Mouse (Mus musculus): ENCODE data around the gene Tle4. TPM values are rescaled to one million over a fixed set of nuclear protein-coding genes. Genes with fewer than 3 reads are reported as not detected.

The Tle4 gene
- total and polyA plus RNA-seq, 3 experiments: 13.2 to 32.7 (median 15.4) TPM

- Histone ChIP-seq H3K27me3 (ENCODE audit: insufficient read depth, low read length) (no peaks in the 10 kb centered on the region), H3K9me3 (replicated peaks) (no peaks in the 10 kb centered on the region), H3K36me3 (replicated peaks) (peaks cover 23% of the 10 kb centered on the region), H3K4me3 (ENCODE audit: low read depth, low read length) (no peak overlapping the region), H3K4me1 (ENCODE audit: insufficient read depth, low read depth, low read length) (no peaks in the 10 kb centered on the region)
- TF ChIP-seq TAL1 (conservative IDR thresholded peaks at IDR 0.05; ENCODE audit: low read depth, low read length) (no peak), GATA2 (IDR thresholded peaks at IDR 0.05; ENCODE audit: borderline replicate concordance, low read depth, low read length) (no peak), CTCF (IDR thresholded peaks at IDR 0.05; ENCODE audit: low read depth, low read length) (no peak), GATA1 (IDR thresholded peaks at IDR 0.05; ENCODE audit: borderline replicate concordance, low read length) (no peak), POLR2AphosphoS5 (IDR thresholded peaks at IDR 0.05; ENCODE audit: insufficient replicate concordance, low read depth, low read length) (no peak)
- DNase-seq (ENCODE audit: low spot score) (no peak), ATAC-seq (ENCODE audit: extremely low read depth, insufficient number of reproducible peaks, low FRiP score, poor library complexity, severe bottlenecking) (no peak)
Observed at GRCm38 (mm10) chr19:14506875-14507670, 90.8 kb downstream of the Tle4 start.

GRCm38 (mm10) chr19:14505885-14506548, 91.8 kb downstream of the Tle4 start:
- H3K4me1 ChIP-seq (ENCODE audit: insufficient read depth, low read depth, low read length): no peaks in the 10 kb centered on the region
- H3K36me3 ChIP-seq (replicated peaks): peaks cover 21% of the 10 kb centered on the region
- no peak overlapping the region for H3K4me3 ChIP-seq (ENCODE audit: low read depth, low read length)
- DNase-seq (ENCODE audit: low spot score) (no peak), ATAC-seq (ENCODE audit: extremely low read depth, insufficient number of reproducible peaks, low FRiP score, poor library complexity, severe bottlenecking) (no peak)
- no peaks in the 10 kb centered on the region for H3K9me3 ChIP-seq (replicated peaks)
- no peaks in the 10 kb centered on the region for H3K27me3 ChIP-seq (ENCODE audit: insufficient read depth, low read length)
- no peak for TF ChIP-seq TAL1 (conservative IDR thresholded peaks at IDR 0.05; ENCODE audit: low read depth, low read length)
- no peak for TF ChIP-seq CTCF (IDR thresholded peaks at IDR 0.05; ENCODE audit: low read depth, low read length)
- TF ChIP-seq POLR2AphosphoS5 (IDR thresholded peaks at IDR 0.05; ENCODE audit: insufficient replicate concordance, low read depth, low read length): no peak
- TF ChIP-seq GATA2 (IDR thresholded peaks at IDR 0.05; ENCODE audit: borderline replicate concordance, low read depth, low read length): no peak

GRCm38 (mm10) chr19:14505401-14505800, 92.5 kb downstream of the Tle4 start:
- no peaks in the 10 kb centered on the region for H3K9me3 ChIP-seq (replicated peaks)
- DNase-seq (ENCODE audit: low spot score) (no peak), ATAC-seq (ENCODE audit: extremely low read depth, insufficient number of reproducible peaks, low FRiP score, poor library complexity, severe bottlenecking) (no peak)
- no peak overlapping the region for H3K4me3 ChIP-seq (ENCODE audit: low read depth, low read length)
- H3K27me3 ChIP-seq (ENCODE audit: insufficient read depth, low read length): no peaks in the 10 kb centered on the region
- TF ChIP-seq TAL1 (conservative IDR thresholded peaks at IDR 0.05; ENCODE audit: low read depth, low read length) (no peak), GATA1 (IDR thresholded peaks at IDR 0.05; ENCODE audit: borderline replicate concordance, low read length) (no peak), POLR2AphosphoS5 (IDR thresholded peaks at IDR 0.05; ENCODE audit: insufficient replicate concordance, low read depth, low read length) (no peak), GATA2 (IDR thresholded peaks at IDR 0.05; ENCODE audit: borderline replicate concordance, low read depth, low read length) (no peak), CTCF (IDR thresholded peaks at IDR 0.05; ENCODE audit: low read depth, low read length) (no peak)
- H3K36me3 ChIP-seq (replicated peaks): peaks cover 21% of the 10 kb centered on the region
- no peaks in the 10 kb centered on the region for H3K4me1 ChIP-seq (ENCODE audit: insufficient read depth, low read depth, low read length)

GRCm38 (mm10) chr19:14503862-14504261, 94.0 kb downstream of the Tle4 start:
- no peaks in the 10 kb centered on the region for H3K4me1 ChIP-seq (ENCODE audit: insufficient read depth, low read depth, low read length)
- no peaks in the 10 kb centered on the region for H3K9me3 ChIP-seq (replicated peaks)
- H3K4me3 ChIP-seq (ENCODE audit: low read depth, low read length): no peak overlapping the region
- ATAC-seq (ENCODE audit: extremely low read depth, insufficient number of reproducible peaks, low FRiP score, poor library complexity, severe bottlenecking) (no peak), DNase-seq (ENCODE audit: low spot score) (no peak)
- H3K27me3 ChIP-seq (ENCODE audit: insufficient read depth, low read length): no peaks in the 10 kb centered on the region
- TF ChIP-seq CTCF (IDR thresholded peaks at IDR 0.05; ENCODE audit: low read depth, low read length): no peak
- no peak for TF ChIP-seq TAL1 (conservative IDR thresholded peaks at IDR 0.05; ENCODE audit: low read depth, low read length)
- TF ChIP-seq GATA1 (IDR thresholded peaks at IDR 0.05; ENCODE audit: borderline replicate concordance, low read length): no peak
- TF ChIP-seq GATA2 (IDR thresholded peaks at IDR 0.05; ENCODE audit: borderline replicate concordance, low read depth, low read length): no peak
- peaks cover 24% of the 10 kb centered on the region for H3K36me3 ChIP-seq (replicated peaks)

GRCm38 (mm10) chr19:14502234-14502633, 95.6 kb downstream of the Tle4 start:
- H3K4me1 ChIP-seq (ENCODE audit: insufficient read depth, low read depth, low read length): no peaks in the 10 kb centered on the region
- peaks cover 21% of the 10 kb centered on the region for H3K36me3 ChIP-seq (replicated peaks)
- DNase-seq (ENCODE audit: low spot score) (no peak), ATAC-seq (ENCODE audit: extremely low read depth, insufficient number of reproducible peaks, low FRiP score, poor library complexity, severe bottlenecking) (no peak)
- H3K27me3 ChIP-seq (ENCODE audit: insufficient read depth, low read length): no peaks in the 10 kb centered on the region
- TF ChIP-seq POLR2AphosphoS5 (IDR thresholded peaks at IDR 0.05; ENCODE audit: insufficient replicate concordance, low read depth, low read length): no peak
- no peak for TF ChIP-seq GATA2 (IDR thresholded peaks at IDR 0.05; ENCODE audit: borderline replicate concordance, low read depth, low read length)
- TF ChIP-seq CTCF (IDR thresholded peaks at IDR 0.05; ENCODE audit: low read depth, low read length): no peak
- TF ChIP-seq GATA1 (IDR thresholded peaks at IDR 0.05; ENCODE audit: borderline replicate concordance, low read length): no peak
- H3K9me3 ChIP-seq (replicated peaks): no peaks in the 10 kb centered on the region
- H3K4me3 ChIP-seq (ENCODE audit: low read depth, low read length): no peak overlapping the region

GRCm38 (mm10) chr19:14499835-14500425, 97.9 kb downstream of the Tle4 start:
- H3K4me1 ChIP-seq (ENCODE audit: insufficient read depth, low read depth, low read length): no peaks in the 10 kb centered on the region
- H3K9me3 ChIP-seq (replicated peaks): no peaks in the 10 kb centered on the region
- H3K36me3 ChIP-seq (replicated peaks): peaks cover 19% of the 10 kb centered on the region
- TF ChIP-seq TAL1 (conservative IDR thresholded peaks at IDR 0.05; ENCODE audit: low read depth, low read length) (no peak), POLR2AphosphoS5 (IDR thresholded peaks at IDR 0.05; ENCODE audit: insufficient replicate concordance, low read depth, low read length) (no peak), CTCF (IDR thresholded peaks at IDR 0.05; ENCODE audit: low read depth, low read length) (no peak), GATA2 (IDR thresholded peaks at IDR 0.05; ENCODE audit: borderline replicate concordance, low read depth, low read length) (no peak), GATA1 (IDR thresholded peaks at IDR 0.05; ENCODE audit: borderline replicate concordance, low read length) (no peak)
- no peak for ATAC-seq (ENCODE audit: extremely low read depth, insufficient number of reproducible peaks, low FRiP score, poor library complexity, severe bottlenecking)
- no peak overlapping the region for H3K4me3 ChIP-seq (ENCODE audit: low read depth, low read length)
- no peaks in the 10 kb centered on the region for H3K27me3 ChIP-seq (ENCODE audit: insufficient read depth, low read length)
- no peak for DNase-seq (ENCODE audit: low spot score)
